Mouse (Mus musculus): ENCODE measurements around the gene Eno2. TPM values are rescaled to one million over a fixed set of nuclear protein-coding genes. Genes with fewer than 3 reads are reported as not detected.

Eno2 gene
- polyA plus RNA-seq (2017; shearing (Covaris generic)), result 4.5 TPM

DNA sequence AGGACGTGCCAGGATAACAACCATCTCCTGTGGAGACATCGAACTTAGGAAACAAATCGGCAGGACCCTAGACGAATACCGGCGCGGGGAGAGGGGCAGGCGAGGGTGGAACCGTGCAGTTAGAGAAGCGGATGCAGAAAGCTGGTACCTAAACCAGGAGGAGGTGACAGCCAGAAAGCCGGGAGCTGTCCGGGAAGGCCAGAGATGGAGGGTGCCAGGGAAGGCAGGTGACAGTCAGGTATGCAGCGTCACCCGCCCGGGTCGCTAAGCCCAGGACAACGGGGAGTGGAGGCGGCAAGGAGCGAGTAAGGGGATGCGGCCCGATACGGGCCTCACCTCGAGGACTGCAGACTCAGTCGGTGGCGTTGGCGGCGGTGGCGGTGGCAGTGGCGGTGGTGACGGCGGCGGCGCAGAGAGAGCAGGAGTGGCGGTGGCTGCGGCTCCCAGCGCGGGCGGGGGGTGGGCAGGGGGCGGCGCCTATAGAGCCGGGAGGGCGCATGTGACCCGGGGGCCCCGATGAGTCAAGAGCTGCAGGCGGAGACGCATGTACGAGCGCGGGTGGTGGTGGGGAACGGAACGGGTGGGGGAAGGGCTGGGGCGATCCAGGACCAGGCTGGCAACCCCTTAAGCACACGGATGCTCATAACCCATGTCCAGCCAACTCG, at the start of gene Eno2:
Gene Eno2, minus strand, starts transcription at position 573 of the 665 bp plus-strand sequence.

DNA sequence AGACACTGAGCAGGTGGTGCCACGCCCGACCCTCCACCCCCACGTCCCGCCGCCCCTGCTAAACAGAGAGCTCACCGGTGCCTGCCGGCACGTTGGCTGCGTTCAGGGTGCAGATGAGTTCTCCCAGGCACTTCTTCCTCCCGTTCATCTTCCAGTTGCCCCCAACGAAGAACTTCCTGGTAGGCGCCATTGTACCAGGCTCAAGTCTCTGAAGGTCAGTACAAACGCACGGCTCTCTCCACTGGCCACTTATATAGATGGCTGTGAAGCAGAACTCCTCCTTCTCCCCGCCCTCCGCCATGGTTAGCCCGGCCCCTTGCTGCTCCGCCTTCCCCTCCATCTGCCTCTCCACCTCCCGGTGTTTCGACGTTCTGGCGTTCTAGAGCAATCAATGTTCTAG, 44.5 kb upstream of the Eno2 start, which contains the start of gene Tpi1:
Gene Tpi1, minus strand, starts transcription at position 364 of the 400 bp plus-strand sequence.

DNA sequence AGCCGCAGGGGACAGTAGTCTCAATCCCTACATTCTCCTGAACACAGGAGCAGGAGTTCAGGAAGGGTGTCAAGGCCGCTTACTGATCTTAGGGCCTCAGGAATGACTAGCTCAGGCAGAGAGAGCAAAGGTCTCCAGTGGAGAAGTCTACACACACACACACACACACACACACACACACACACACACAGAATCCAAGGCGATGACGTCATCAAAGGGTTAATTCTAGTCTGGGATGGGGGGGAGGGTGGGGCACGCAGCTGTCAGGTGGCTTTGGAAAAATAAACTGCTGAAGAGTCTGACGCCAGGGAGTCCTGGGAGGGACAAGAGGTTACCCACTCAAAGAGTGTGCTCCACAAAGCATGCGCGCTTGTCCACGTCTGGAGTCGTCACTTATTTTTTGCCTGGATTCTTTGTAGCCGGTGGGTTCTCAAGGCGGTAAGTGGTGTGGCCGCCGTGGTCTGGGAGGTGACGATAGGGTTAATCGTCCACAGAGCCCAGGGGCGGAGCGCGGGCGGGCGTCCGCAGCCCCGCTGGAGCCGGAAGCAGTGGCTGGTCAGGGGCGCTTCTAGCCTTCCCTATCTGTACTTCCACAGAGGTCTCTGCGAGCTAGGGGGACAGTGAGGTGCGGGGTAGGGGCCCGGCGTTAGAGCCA, 39.0 kb upstream of the Eno2 start, which contains the start of gene Spsb2:
Gene Spsb2, plus strand, starts transcription at position 304 of the 655 bp plus-strand sequence.

GRCm38 (mm10) chr6:124779222-124779983, 9.9 kb upstream of the Eno2 start, which contains the start of gene Lrrc23:
Gene Lrrc23, minus strand, starts transcription at chr6:124779727.

GRCm38 (mm10) chr6:124755831-124756595, 13.5 kb downstream of the Eno2 start, which contains the start of the genes Gm45234 and Atn1:
Gene Gm45234, minus strand, starts transcription at chr6:124756021.
Gene Atn1, minus strand, starts transcription at chr6:124756524.

GRCm38 (mm10) chr6:124740888-124741761, 28.3 kb downstream of the Eno2 start, which contains the start of gene Grcc10:
Gene Grcc10, minus strand, starts transcription at chr6:124741374.

GRCm38 (mm10) chr6:124738511-124739023, 30.9 kb downstream of the Eno2 start, which contains the start of gene Ptpn6:
Gene Ptpn6, minus strand, starts transcription at chr6:124738714.

GRCm38 (mm10) chr6:124711824-124712782, 57.4 kb downstream of the Eno2 start, which contains the start of the genes Emg1 and Phb2:
Gene Emg1, minus strand, starts transcription at chr6:124712178.
Gene Phb2, plus strand, starts transcription at chr6:124712336.

Other genes with a start within 250 kb of the Eno2 start
- gene C1s1, start 227.3 kb downstream of the Eno2 start, polyA plus RNA-seq (2017; shearing (Covaris generic)), result not detected
- not detected for gene C1rb, start 199.4 kb downstream of the Eno2 start, polyA plus RNA-seq (2017; shearing (Covaris generic))
- not detected for gene C1s2, start 133.6 kb downstream of the Eno2 start, polyA plus RNA-seq (2017; shearing (Covaris generic))
- gene Lpcat3, start 106.6 kb downstream of the Eno2 start, polyA plus RNA-seq (2017; shearing (Covaris generic)), result 27.3 TPM
- 299 TPM for gene Emg1, start 57.5 kb downstream of the Eno2 start, polyA plus RNA-seq (2017; shearing (Covaris generic))
- gene Phb2, start 57.3 kb downstream of the Eno2 start, polyA plus RNA-seq (2017; shearing (Covaris generic)), result 137 TPM
- 230 TPM for gene Ptpn6, start 31.0 kb downstream of the Eno2 start, polyA plus RNA-seq (2017; shearing (Covaris generic))
- gene Grcc10, start 28.3 kb downstream of the Eno2 start, polyA plus RNA-seq (2017; shearing (Covaris generic)), result 313 TPM
- 0.44 TPM for gene Gm45234, start 13.7 kb downstream of the Eno2 start, polyA plus RNA-seq (2017; shearing (Covaris generic))
- gene Atn1, start 13.1 kb downstream of the Eno2 start, polyA plus RNA-seq (2017; shearing (Covaris generic)), result 21.5 TPM
- 3.9 TPM for gene Lrrc23, start 10.1 kb upstream of the Eno2 start, polyA plus RNA-seq (2017; shearing (Covaris generic))
- gene Spsb2, start 39.0 kb upstream of the Eno2 start, polyA plus RNA-seq (2017; shearing (Covaris generic)), result 3.3 TPM
- gene Tpi1, start 44.6 kb upstream of the Eno2 start, polyA plus RNA-seq (2017; shearing (Covaris generic)), result 109 TPM
- gene Usp5, start 59.8 kb upstream of the Eno2 start, polyA plus RNA-seq (2017; shearing (Covaris generic)), result 69.3 TPM
- 2.5 TPM for gene Cdca3, start 59.9 kb upstream of the Eno2 start, polyA plus RNA-seq (2017; shearing (Covaris generic))
- gene Gnb3, start 70.6 kb upstream of the Eno2 start, polyA plus RNA-seq (2017; shearing (Covaris generic)), result not detected
- gene P3h3, start 88.1 kb upstream of the Eno2 start, polyA plus RNA-seq (2017; shearing (Covaris generic)), result not detected
- gene Gpr162, start 94.3 kb upstream of the Eno2 start, polyA plus RNA-seq (2017; shearing (Covaris generic)), result not detected
- gene Cd4, start 118.5 kb upstream of the Eno2 start, polyA plus RNA-seq (2017; shearing (Covaris generic)), result 653 TPM
- 0.87 TPM for gene Lag3, start 142.0 kb upstream of the Eno2 start, polyA plus RNA-seq (2017; shearing (Covaris generic))
- gene Ptms, start 150.4 kb upstream of the Eno2 start, polyA plus RNA-seq (2017; shearing (Covaris generic)), result 4.7 TPM
- gene Mlf2, start 161.7 kb upstream of the Eno2 start, polyA plus RNA-seq (2017; shearing (Covaris generic)), result 116 TPM
- 39.3 TPM for gene Cops7a, start 195.9 kb upstream of the Eno2 start, polyA plus RNA-seq (2017; shearing (Covaris generic))
- gene Pianp, start 227.0 kb upstream of the Eno2 start, polyA plus RNA-seq (2017; shearing (Covaris generic)), result 0.96 TPM
- 60.2 TPM for gene Zfp384, start 239.5 kb upstream of the Eno2 start, polyA plus RNA-seq (2017; shearing (Covaris generic))